Mouse (Mus musculus) lung, embryonic 14.5 days (tissue): ENCODE data around the gene Ephb2. TPM values are rescaled to one million over a fixed set of nuclear protein-coding genes. Genes with fewer than 3 reads are reported as not detected.

ENCODE experiments used
- ATAC-seq: fragments of 200-750 bp; cut with Nextera tagmentation; 2 replicates; pipeline ENCODE4 v1.8.0; 2017; ENCODE audit warnings: mild to moderate bottlenecking, moderate TSS enrichment, moderate library complexity; ENCODE audit not compliant: insufficient read depth
- DNase-seq: peaks from one replicate; pipeline ENCODE4 v3.0.0-alpha.2; 2015
- H3K27ac ChIP-seq: fragments of 300-500 bp; sonication (generic); 2 replicates; pipeline ENCODE4 v1.5.1; 2014; ENCODE audit warnings: low read depth, mild to moderate bottlenecking, moderate library complexity
- H3K27me3 ChIP-seq: fragments of 300-500 bp; sonication (generic); 2 replicates; pipeline ENCODE4 v1.6.1; 2014; ENCODE audit warnings: low read length, control low read depth; ENCODE audit not compliant: insufficient read depth
- H3K36me3 ChIP-seq: fragments of 300-500 bp; sonication (generic); 2 replicates; pipeline ENCODE4 v1.6.1; 2014; ENCODE audit warnings: control low read depth; ENCODE audit not compliant: insufficient read depth
- H3K4me1 ChIP-seq: fragments of 300-500 bp; sonication (generic); 2 replicates; pipeline ENCODE4 v1.6.1; 2014; ENCODE audit warnings: antibody characterized with exemption, control low read depth; ENCODE audit not compliant: insufficient read depth
- H3K4me2 ChIP-seq: fragments of 300-500 bp; sonication (generic); 2 replicates; pipeline ENCODE4 v1.6.1; 2014; ENCODE audit warnings: mild to moderate bottlenecking
- H3K4me3 ChIP-seq: fragments of 300-500 bp; sonication (generic); 2 replicates; pipeline ENCODE4 v1.5.1; 2014; ENCODE audit warnings: low read depth, low read length
- H3K9ac ChIP-seq: fragments of 300-500 bp; sonication (generic); 2 replicates; pipeline ENCODE4 v1.6.1; 2014
- H3K9me3 ChIP-seq: fragments of 300-500 bp; sonication (generic); 2 replicates; pipeline ENCODE4 v1.6.1; 2016; ENCODE audit warnings: low read depth, low read length, control low read depth
- CTCF ChIP-seq: IDR thresholded peaks from 2 replicates; pipeline ENCODE4 v1.5.1; 2016; ENCODE audit warnings: antibody characterized with exemption, low read depth
- WGBS: fragments of 180-500 bp; shearing (Covaris S2); extraction: QIAGEN DNeasy Blood & Tissue Kit; methylation state at CpG from one replicate; pipeline ENCODE4 v1.1.7; 2014; 5-methylcytosine and 5-hydroxymethylcytosine counted together
- polyA plus RNA-seq: library from polyadenylated mRNA; unstranded; fragments of >200 nt; fragmentation: Nextera tagmentation; extraction: Ambion mirVana; gene quantifications from 2 replicates; pipeline ENCODE4 v1.2.1, GENCODE M21; 2014

Gene Ephb2
- polyA plus RNA-seq, 1 experiment from 2014 or later: 8.5 TPM

- DNase-seq (no peak), ATAC-seq (no peak)
- peaks cover 12% of the 10 kb centered on the region; the same call in 1 of the 2 replicates for H3K36me3 ChIP-seq
- TF ChIP-seq CTCF: peak; percentile 37
- H3K27me3 ChIP-seq: no peaks in the 10 kb centered on the region
- H3K4me2 ChIP-seq: no peak overlapping the region
- no peak overlapping the region for H3K27ac ChIP-seq
- 87% methylated on average over 3 of the region's 3 CpGs for WGBS
- H3K9ac ChIP-seq: no peak overlapping the region
- H3K4me1 ChIP-seq: peaks cover under 1% of the 10 kb centered on the region; the same call in 1 of the 2 replicates
- no peak overlapping the region for H3K4me3 ChIP-seq
- no peaks in the 10 kb centered on the region for H3K9me3 ChIP-seq
Observed at GRCm38 (mm10) chr4:136768499-136768898, 67.3 kb downstream of the Ephb2 start.

DNA sequence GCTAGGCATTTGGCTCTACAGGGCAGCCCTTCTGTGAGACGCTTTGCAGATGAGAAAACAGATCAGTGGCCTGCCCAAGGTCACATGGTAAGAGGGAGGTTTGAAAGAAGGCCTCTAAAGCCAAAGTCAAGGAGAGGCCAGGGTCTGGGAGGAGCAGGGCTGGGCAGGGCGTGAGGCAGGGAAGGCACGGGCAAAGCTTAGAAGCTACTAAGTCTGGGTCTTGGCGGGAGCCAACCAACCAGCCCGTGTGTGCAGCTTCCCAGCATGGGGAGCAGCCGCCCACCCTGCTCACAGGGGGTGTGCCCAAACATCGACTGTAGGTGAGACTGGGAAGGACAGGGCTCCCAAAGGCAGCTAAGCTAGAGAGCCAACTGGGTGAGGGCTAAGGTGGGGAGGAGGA lies 70.7 kb downstream of the Ephb2 start:
- DNase-seq (no peak), ATAC-seq (no peak)
- no peak for TF ChIP-seq CTCF
- no peaks in the 10 kb centered on the region for H3K27me3 ChIP-seq
- WGBS: 63% methylated on average over 7 of the region's 7 CpGs
- H3K4me3 ChIP-seq: no peak overlapping the region
- H3K36me3 ChIP-seq: peaks cover 5% of the 10 kb centered on the region; the same call in 1 of the 2 replicates
- no peak overlapping the region for H3K27ac ChIP-seq
- no peak overlapping the region for H3K9ac ChIP-seq
- peaks cover 6% of the 10 kb centered on the region; the same call in 1 of the 2 replicates for H3K4me1 ChIP-seq
- no peak overlapping the region for H3K4me2 ChIP-seq
- H3K9me3 ChIP-seq: no peaks in the 10 kb centered on the region

DNA sequence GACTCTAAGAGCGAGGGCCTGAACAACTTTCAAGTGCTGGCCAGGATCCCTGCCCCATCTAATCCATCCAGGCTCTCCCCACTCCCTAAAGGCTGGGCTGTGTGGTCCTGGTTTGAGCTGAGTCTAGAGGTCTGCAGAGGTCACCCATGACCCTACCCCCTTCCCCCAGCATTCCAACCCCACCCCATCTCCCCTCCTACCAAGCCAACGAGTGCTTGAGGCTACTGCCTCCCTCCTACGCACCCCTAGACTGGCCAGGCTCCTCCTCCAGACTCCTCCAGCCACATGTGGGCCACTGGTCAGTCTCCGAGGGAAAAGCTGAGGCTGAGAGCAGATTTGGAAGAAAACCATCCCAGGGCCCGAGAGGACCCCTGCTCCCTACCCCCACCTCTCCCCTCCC lies 72.4 kb downstream of the Ephb2 start:
- Histone ChIP-seq H3K4me2 (no peak overlapping the region), H3K27me3 (no peaks in the 10 kb centered on the region), H3K9me3 (no peaks in the 10 kb centered on the region), H3K9ac (no peak overlapping the region), H3K4me1 (peaks cover 6% of the 10 kb centered on the region; the same call in 1 of the 2 replicates), H3K27ac (no peak overlapping the region), H3K36me3 (peaks cover under 1% of the 10 kb centered on the region; the same call in 1 of the 2 replicates), H3K4me3 (no peak overlapping the region)
- ATAC-seq (no peak; the same call in 1 of the 2 replicates), DNase-seq (no peak)
- WGBS: 42% methylated on average over 5 of the region's 5 CpGs
- TF ChIP-seq CTCF: no peak

DNA sequence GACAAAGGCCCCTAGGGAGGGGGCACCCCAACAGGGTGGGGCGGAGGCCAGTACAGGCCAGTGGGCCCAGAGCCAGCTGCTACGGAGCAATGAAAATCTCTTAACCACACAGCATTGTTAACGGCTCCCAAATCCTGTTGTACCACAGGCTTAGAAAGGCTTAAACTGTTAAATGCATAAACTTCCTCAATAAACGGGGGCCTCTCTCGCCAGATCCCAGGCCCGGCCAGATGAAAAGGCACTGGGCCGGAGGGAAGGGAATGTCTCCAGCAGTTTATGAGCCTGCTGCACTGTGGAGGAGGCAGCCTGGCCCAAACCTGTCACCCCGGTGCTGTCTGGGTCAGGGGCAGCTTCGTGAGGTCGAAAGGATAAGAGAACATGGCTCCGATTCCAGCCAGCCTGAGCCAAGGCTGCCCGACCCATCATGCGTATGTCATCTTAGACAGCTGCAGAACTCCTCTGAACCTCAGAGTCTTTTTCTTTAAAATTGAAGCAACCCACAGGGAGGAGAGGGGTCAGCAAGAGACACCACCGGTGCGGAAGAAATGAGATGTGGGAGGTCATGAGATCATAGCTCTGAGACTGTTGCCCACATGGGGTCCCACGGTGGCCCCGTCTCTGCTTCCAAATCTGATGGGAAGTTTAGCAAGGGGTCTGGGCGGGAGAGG lies 73.9 kb downstream of the Ephb2 start:
- Histone ChIP-seq H3K9ac (no peak overlapping the region), H3K36me3 (no peaks in the 10 kb centered on the region; the same call in 1 of the 2 replicates), H3K27me3 (no peaks in the 10 kb centered on the region), H3K4me2 (no peak overlapping the region), H3K4me3 (no peak overlapping the region), H3K9me3 (no peaks in the 10 kb centered on the region), H3K4me1 (peaks cover 6% of the 10 kb centered on the region; the same call in 1 of the 2 replicates), H3K27ac (peak overlapping the region; percentile 36; the same call in 1 of the 2 replicates)
- TF ChIP-seq CTCF: no peak
- WGBS: 40% methylated on average over 18 of the region's 18 CpGs
- DNase-seq (peak; percentile 25), ATAC-seq (no peak)

DNA sequence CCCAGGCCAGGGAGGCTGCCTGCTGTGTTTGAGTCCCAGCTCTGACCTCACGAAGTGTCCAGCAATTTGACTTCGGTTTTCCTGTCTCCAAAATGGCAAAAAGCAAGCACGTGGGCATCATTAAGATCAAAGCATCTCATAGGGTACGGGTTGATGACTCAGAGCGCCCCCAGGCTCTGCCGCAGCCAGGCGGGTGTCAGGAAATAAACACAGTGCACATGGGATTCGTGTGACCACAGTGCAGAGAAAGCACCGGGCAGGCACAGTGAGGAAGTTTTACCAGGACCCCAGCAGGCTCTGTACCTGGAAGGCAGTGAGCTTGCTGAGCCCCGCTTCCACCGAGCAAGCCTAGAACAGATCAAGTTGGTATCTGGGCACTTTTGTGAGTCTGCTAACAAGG lies 74.9 kb downstream of the Ephb2 start:
- Histone ChIP-seq H3K9ac (no peak overlapping the region), H3K36me3 (no peaks in the 10 kb centered on the region; the same call in 1 of the 2 replicates), H3K27me3 (no peaks in the 10 kb centered on the region), H3K4me1 (peaks cover 6% of the 10 kb centered on the region), H3K4me2 (no peak overlapping the region), H3K27ac (no peak overlapping the region), H3K4me3 (no peak overlapping the region), H3K9me3 (no peaks in the 10 kb centered on the region)
- WGBS: 52% methylated on average over 11 of the region's 11 CpGs
- DNase-seq: no peak
- no peak for TF ChIP-seq CTCF
- ATAC-seq: no peak

- Histone ChIP-seq H3K27ac (no peak overlapping the region), H3K4me3 (no peak overlapping the region), H3K4me1 (peaks cover 7% of the 10 kb centered on the region), H3K4me2 (no peak overlapping the region), H3K27me3 (no peaks in the 10 kb centered on the region), H3K36me3 (no peaks in the 10 kb centered on the region), H3K9me3 (no peaks in the 10 kb centered on the region), H3K9ac (no peak overlapping the region)
- WGBS: 60% methylated on average over 4 of the region's 4 CpGs
- no peak for TF ChIP-seq CTCF
- no peak for DNase-seq
- ATAC-seq: no peak
Observed at GRCm38 (mm10) chr4:136757096-136757495, 78.7 kb downstream of the Ephb2 start.

GRCm38 (mm10) chr4:136756486-136756885 lies 79.3 kb downstream of the Ephb2 start:
- Histone ChIP-seq H3K4me3 (no peak overlapping the region), H3K9ac (no peak overlapping the region), H3K4me2 (no peak overlapping the region), H3K27me3 (no peaks in the 10 kb centered on the region), H3K36me3 (no peaks in the 10 kb centered on the region), H3K27ac (no peak overlapping the region), H3K9me3 (no peaks in the 10 kb centered on the region), H3K4me1 (peaks cover 7% of the 10 kb centered on the region)
- WGBS: 42% methylated on average over 6 of the region's 6 CpGs
- ATAC-seq (no peak), DNase-seq (no peak)
- TF ChIP-seq CTCF: no peak
